8 mouse cellular contexts compared by ENCODE assay signal in the genomic region with DNA sequence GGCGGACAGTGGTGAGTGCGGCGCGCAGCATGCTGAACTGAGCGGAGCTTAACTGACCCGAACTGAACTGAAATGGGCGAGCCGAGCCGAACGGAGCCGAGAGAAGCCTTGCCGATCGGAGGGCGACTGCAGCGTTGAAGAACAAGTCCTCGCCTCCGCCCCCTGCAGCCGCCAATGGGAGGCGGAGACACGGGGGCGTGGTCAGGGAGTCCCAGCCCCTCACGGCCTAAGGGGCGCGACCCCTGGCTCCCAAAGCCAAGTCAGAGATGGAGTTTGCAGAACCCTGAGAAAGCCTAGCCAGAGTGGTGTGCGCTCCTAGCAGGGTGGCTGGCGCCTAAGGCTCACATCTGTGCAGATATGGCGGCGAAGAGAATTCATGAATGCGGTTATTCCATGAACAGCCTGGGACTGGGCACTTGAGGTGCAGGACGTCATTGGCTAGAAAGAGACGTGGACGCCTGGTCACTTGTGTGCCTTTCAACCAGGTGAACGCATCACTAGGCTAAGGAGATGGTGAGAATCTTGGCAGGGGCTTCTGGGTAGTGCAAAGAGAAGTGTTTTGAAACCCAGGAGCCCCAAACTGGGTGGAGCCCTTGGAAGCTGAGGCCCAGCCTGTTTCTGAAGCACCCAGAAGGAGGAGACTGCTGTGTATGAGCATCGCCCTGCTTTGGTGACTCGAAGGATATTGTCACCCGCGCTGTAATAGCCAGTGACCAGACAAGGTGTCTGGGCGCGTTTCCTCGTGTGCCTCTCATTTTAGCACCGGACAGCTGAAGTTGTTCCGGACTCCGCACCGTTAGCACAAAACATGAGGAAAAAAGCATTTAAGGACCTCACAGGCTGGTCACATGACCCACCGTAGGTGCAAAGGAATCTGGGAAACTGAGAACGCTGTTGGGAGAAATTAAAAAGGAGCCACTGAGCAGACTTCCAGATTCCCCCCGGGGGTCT. TPM values are rescaled to one million over a fixed set of nuclear protein-coding genes. Genes with fewer than 3 reads are reported as not detected.
A peak's percentile ranks its signal among the peaks of the same experiment; 100 is the strongest.
DNase-seq lines count a peak whose midpoint lies in the region; ATAC-seq lines count a peak whose summit lies in the region.

Aldh2 (minus strand) TSS at position 374 of the 951 bp plus-strand sequence.

- H3K36me3 ChIP-seq in hindbrain, embryonic 13.5 days: no peaks in the 10 kb centered on the region

- H3K4me3 ChIP-seq in hindbrain, embryonic 13.5 days: peak within 1 kb of the TSS; percentile 68

- H3K9me3 ChIP-seq in hindbrain, embryonic 13.5 days: no peaks in the 10 kb centered on the region

- H3K27ac ChIP-seq in hindbrain, embryonic 13.5 days: peak within 1 kb of the TSS; percentile 79

- H3K4me2 ChIP-seq in hindbrain, embryonic 13.5 days: peak within 1 kb of the TSS; percentile 95

- ATAC-seq in hindbrain, embryonic 13.5 days (ENCODE audit: low FRiP score): peak; percentile 83

- H3K27me3 ChIP-seq in hindbrain, embryonic 13.5 days: 0 out of 2 replicates have a peak, but pooled peaks cover 7% of the 10 kb centered on the region

- DNase-seq in NIH3T3 (ENCODE audit: low read depth): peak; percentile 90
- peak; percentile 79 to 85 for DNase-seq in cerebellum, postnatal 10 days
- DNase-seq in frontal cortex, postnatal 14 days (ENCODE audit: low spot score in 2 of 2): peak; percentile 57 to 66
- peak; percentile 43 to 67 for DNase-seq in layer of hippocampus, postnatal 25 days (ENCODE audit: extremely low spot score in 1 of 2, low spot score in 1 of 2)
- DNase-seq in lung, postnatal 25 days (ENCODE audit: low spot score): peak; percentile 91
- DNase-seq in retina, embryonic 14.5 days (ENCODE audit: low spot score): peak; percentile 87
- peak; percentile 94 for DNase-seq in thymus, postnatal 4 days

- peak within 1 kb of the TSS; percentile 84 for H3K9ac ChIP-seq in hindbrain, embryonic 13.5 days

- 3% methylated on average over 47 of the region's 47 CpGs for WGBS in hindbrain, embryonic 13.5 days

- peaks cover 30% of the 10 kb centered on the region for H3K4me1 ChIP-seq in hindbrain, embryonic 13.5 days (replicated peaks)

RNA-seq across cellular contexts. Expression of gene Aldh2, which starts in this region (rescaled TPM):
- polyA plus RNA-seq in hindbrain, embryonic 13.5 days (2015; fragmentation: Nextera tagmentation; extraction: Ambion mirVana): 104 and 109 TPM in 2 replicates
- total RNA-seq in layer of hippocampus, postnatal 25 days (2021): 100 to 1,000 TPM; 110 to 124 TPM

Comparison
In these comparisons a context has a peak if more than half of its experiments do, and no peak if none do; other contexts are left out.
1. Peak in every context shown above with its lines: DNase-seq, ATAC-seq, H3K4me3 ChIP-seq and H3K27ac ChIP-seq.